Mouse (Mus musculus) kidney, adult 18-20 months (tissue): ENCODE data around the gene Ints14.
A peak's percentile ranks its signal among the peaks of the same experiment; 100 is the strongest.
"Not testable (repeated sequence)": the region's sequence is repeated elsewhere in the genome, so short reads cannot be mapped to it uniquely, and the experiment has no call there.

Source experiments
- DNase-seq: peaks from one replicate; pipeline ENCODE4 v3.0.0; 2021

Gene Ints14

DNA sequence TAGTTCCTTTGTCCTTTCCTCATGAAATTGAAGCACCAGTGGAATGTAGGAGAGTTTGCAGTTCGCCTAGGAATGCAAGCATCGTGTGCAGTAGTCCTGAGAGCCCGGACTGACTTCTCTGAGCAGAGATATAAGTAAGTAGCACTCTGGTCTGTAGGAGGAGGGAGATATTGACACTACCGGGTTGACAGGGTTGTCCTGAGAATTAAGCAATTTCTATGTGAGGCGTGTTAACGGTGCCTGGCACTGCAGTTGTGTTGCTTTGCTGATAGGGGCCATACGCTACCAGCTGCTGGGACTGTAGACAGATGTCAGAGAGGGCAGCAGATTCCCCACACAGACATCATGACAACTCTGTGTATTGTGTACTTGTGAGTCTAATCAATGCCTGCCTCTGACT lies 7.5 kb upstream of the Ints14 start:
- DNase-seq = no peak

DNA sequence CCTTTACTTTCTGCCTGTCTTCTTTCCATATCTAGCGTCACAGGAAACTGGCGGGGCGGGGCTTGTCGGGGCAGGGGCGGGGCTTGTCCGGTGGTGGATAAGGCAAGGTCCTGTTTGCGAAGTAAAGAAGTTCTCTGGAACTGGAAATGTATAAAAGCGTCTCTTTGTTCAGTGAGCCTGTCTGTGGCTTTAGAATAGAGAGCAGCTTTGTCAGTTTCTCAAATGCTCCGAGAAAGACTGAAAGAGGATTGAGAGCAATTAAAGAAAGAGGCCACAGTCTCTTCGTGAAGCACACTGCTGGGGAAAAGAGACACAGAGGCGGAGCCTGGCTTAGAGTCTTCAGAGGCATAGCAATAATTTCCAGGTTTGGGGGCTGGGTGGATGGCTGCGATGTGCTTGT lies 4.4 kb upstream of the Ints14 start:
- no peak for DNase-seq

DNA sequence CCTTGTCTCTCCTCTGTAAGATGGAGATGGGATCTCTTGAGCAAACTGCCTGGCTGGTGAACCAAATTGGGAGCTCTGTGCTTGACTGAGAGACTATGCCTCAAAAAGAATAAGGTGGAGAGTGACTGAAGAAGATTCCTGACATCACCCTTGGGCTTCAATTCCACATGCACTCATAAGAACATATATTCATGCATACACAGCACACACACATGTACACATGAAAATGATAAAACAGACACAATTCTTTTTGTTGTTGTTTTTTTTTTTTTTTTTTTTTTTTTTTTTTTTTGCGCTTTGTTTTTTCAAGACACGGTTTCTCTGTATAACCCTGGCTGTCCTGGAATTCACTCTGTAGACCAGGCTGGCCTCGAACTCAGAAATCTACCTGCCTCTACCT lies 3.4 kb upstream of the Ints14 start:
- DNase-seq = no peak

GRCm38 (mm10) chr9:64960978-64961320 lies 244 bp downstream of the Ints14 start:
- no peak for DNase-seq

DNA sequence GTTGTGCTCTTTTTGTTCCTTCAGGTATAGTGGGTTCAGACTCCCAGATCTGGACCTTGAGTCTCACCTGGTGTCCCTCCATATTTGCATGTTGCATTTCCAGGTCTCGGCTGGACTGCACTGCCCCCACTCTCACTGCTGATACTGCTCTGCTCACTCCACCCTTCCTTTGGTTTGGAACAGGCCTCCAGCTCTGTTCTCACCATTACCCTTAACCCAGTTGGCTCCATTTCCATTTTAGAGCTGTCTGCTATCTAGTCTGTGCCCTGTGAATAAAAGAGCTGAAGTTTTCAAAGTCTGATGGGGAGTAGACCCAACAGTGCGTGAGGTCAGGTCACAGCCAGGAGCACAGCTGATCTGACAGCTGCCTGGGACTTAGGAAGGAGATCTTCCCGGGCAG lies 19.8 kb downstream of the Ints14 start:
- DNase-seq = no peak

- no peak for DNase-seq
These were observed 21.2 kb downstream of the Ints14 start for GRCm38 (mm10) chr9:64981904-64982303.

DNA sequence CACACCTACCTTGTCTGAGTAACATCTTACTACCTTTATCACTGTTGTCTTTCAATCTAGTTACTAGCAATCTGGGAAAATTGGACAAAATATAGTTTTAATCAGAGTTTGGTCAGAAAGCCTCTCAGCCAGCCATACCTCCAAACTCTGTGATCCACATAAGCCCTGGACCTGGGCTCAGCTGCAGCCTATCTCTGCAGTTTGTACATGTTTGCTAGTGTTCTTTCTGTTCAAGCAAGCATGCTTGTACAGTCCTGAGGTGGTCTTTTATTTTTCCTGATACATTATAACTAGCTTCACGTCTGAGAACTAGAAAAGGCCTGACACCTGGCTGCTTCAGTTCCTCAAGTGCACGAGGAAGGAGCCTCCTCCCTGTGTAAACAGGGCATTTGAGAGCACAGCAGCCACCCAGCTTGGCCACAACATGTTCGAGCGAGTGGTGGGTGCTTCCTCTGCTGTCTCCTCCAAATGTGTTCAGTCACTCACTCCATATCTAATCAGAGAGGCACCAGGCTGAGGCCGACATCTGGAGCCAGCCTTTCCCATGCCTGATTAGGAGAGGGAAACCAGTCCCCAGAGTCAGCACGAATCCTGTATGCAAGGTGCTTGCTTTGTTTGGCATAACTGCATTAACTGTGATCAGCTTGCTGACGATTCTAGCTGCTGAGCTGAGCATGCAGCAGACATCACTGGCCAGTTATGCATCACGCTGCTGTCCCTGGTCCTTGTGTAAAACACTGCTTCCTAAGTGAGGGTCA lies 24.5 kb downstream of the Ints14 start:
- DNase-seq = no peak

GRCm38 (mm10) chr9:64985807-64986206 lies 25.1 kb downstream of the Ints14 start:
- DNase-seq = no peak

GRCm38 (mm10) chr9:64987651-64988050 lies 26.9 kb downstream of the Ints14 start:
- no peak for DNase-seq

- DNase-seq = no peak
These were observed 27.7 kb downstream of the Ints14 start for GRCm38 (mm10) chr9:64988443-64988842.

DNA sequence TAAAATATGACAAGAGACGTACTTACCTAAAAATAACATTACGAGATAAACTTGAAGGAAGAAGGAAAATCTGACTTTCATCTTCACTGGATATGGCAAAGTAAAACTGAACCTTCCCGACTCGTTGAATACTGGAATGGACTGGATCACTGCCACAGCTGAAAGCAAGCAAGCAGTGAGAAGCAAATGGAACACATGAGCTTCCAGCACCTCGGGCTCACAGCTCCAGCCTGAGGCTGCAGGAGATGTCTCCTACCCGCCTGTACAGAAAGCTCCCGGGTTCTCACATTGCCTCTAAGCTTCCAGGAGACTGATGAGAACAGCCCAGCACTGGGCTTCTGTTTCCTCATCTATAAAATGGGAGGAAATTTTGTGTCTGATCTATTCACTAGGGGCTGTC lies 29.6 kb downstream of the Ints14 start:
- no peak for DNase-seq

DNA sequence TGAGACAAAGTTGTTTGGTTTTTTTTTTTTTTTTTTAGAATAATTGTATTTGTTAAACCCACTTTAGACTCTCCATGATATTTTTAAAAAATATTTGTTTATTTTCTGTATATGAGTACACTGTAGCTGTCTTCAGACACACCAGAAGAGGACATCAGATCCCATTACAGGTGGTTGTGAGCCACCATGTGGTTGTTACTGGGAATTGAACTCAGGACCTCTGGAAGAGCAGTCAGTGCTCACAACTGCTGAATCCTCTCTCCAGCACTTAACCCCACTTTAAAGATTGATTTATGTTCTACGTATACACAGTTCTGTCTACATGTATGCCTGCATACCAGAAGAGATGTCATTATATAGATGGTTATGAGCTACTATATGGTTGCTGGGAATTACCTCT lies 34.8 kb downstream of the Ints14 start:
- not testable (repeated sequence) for DNase-seq

GRCm38 (mm10) chr9:65001481-65001880 lies 40.8 kb downstream of the Ints14 start:
- DNase-seq = no peak

GRCm38 (mm10) chr9:65005737-65006136 lies 45.0 kb downstream of the Ints14 start:
- no peak for DNase-seq

DNA sequence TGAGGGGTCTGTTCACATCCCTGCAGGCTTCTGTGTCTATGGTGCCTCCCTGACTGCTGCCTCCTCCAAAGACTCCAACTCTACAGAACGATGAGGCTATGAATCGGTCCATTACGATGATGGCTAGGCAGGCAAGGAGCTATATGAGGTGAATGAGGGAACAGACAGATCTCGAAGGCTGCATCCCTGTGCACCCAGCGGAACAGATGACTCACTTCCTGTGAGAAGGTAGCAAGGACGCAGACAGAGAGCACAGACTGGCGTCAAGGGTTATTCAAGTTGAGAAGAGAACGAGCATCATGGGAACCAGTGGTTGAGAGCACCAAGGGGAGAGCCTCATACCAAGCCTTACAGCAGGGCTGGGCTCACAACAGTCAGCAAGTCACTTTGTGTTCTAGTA lies 49.9 kb downstream of the Ints14 start:
- DNase-seq = no peak

GRCm38 (mm10) chr9:65011304-65011703 lies 50.6 kb downstream of the Ints14 start:
- peak; percentile 30 for DNase-seq

DNA sequence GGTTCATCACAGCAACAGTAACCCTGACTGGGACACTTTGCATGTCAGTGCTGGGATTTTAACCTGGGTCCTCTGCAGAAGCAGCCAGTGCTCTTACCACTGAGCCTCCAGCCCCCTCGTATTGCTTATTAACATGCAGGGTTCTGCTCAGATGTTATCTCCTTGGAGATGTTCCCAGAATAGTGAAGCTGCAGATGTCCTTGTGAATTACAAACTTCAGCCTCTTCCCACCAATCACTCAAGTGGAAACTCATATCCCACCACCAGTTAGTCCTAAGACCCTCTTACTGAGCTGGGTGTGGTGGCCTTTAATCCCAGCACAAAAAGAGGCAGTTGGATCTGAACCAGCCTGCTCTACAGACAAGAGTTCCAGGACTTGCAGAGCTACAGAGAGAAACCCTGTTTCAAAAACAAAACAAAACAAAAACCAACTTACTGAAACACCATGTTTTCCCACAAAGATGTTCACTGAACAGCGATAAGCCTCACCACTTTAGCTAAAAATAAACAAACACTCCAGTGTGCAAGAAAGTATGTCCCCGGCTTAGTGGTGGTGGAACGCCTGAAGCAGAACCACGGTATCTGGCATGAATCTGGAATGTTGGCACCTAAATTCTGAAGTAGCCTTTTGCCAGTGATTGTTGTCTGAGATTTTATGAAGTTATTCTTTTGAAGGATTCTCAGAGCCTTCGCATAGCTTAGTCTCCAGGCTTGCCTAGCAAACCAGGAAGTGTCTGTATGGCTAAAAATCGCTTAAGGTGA lies 54.9 kb downstream of the Ints14 start:
- DNase-seq = no peak

DNA sequence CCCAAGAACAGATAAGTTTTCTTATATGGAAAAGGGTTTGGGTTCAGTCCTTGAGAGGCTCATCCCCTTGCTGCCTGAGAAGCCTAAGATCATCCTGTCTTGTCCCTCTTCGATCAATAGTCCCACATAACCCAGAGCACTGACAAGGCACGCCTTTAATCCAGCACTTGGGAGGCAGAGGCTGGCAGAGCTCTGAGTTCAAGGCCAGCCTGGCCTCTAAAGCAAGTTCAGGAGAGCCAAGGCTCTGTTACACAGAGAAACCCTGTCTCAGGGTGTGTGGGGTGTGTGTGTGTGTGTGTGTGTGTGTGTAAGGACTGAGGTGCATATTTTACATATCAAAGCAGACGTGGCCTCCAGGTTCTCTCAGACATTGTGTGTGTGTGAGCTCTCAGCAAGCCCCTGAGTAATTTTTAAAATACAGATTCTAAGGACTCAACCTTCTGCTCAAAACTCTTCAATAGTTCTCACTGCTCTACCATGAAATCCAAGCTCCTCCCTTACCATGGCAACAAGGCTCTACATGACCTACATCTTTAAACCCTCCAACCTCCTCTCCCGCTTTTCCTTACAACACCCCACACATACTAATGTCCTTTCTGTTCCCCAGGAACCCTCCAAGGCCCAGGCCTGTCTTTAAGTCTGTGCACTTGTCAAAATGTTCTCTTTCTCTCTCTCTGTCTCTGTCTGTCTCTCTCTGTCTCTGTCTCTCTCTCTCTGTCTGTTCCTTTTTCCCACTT lies 55.7 kb downstream of the Ints14 start:
- DNase-seq = no peak

- no peak for DNase-seq
These were observed 56.5 kb downstream of the Ints14 start for GRCm38 (mm10) chr9:65016978-65017827.

DNA sequence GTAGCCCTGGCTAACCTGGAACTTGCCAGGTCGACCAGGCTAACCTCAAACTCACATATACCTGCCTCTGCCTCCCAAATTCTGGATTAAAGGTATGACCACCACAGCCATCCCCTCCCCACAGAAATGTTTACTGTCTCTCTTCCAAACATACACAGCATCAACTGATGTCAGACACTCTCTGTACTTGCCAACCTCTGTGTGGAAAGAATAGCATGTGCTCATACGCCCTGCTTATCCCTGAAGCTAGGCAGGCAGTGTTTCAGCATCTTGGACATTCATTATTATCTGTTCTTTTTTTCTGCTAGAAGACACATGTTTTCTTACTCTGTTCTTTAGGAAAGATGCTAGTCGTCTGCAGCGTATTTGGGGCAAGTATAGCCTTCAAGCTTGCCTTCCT lies 57.2 kb downstream of the Ints14 start:
- DNase-seq = no peak

DNA sequence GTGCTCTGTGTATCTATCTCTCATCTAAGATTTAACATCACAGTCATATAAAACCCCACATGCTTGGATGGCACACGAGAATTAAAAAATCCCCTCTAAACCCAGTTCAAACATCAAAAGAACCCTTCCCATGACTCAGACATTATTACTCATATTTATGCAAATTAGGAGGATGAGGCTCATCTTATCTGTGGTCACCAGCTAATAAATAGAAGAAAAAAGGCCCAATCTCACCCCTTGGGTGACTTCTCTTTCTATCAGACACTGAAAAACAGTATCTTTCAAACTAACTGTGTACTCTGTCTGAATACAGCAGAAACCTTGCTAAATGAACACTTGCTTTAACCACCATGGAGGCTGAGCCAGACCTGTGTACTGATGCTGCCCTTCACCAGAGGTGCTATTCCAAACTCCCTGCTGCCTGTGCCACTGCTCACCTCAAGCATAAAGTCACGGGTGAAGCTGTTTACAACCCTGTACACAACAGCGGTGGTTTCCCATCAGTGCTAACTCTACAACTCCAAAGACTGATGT lies 58.0 kb downstream of the Ints14 start:
- no peak for DNase-seq

- no peak for DNase-seq
These were observed 58.4 kb downstream of the Ints14 start for GRCm38 (mm10) chr9:65019146-65019545.

DNA sequence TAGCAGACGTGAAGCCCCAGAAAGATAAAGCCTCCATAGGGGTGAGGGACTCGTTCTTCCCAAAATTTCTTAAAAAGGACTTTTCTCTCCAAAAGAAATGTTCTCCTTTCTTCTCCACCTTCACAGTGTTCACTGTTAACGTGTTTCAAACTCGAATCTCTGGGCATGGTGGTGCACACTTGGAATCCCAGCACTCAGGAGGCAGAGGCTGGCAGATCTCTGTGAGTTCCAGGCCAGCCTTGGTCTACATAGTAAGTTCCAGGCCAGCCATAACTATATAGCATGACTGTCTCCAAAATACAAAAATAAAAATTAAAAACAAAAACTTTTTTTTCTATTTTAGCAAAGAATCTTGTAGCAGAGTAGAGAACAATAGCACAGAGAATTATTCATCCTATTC lies 59.4 kb downstream of the Ints14 start:
- no peak for DNase-seq
